Mouse (Mus musculus) limb, embryonic 11.5 days (tissue): ENCODE results near the gene Bcap31. TPM values are rescaled to one million over a fixed set of nuclear protein-coding genes. Genes with fewer than 3 reads are reported as not detected.

Source experiments
- ATAC-seq: fragments of 200-750 bp; cut with Nextera tagmentation; 2 replicates; pipeline ENCODE4 v1.8.0; 2017; ENCODE audit warnings: low read depth; ENCODE audit not compliant: insufficient number of reproducible peaks, low FRiP score, low TSS enrichment
- DNase-seq: peaks from one replicate; pipeline ENCODE4 v3.0.0-alpha.2; 2015; ENCODE audit warnings: low spot score
- H3K27ac ChIP-seq: fragments of 300-500 bp; sonication (generic); replicated peaks from 2 replicates; pipeline ENCODE4 v1.5.1; 2014; ENCODE audit warnings: low read depth, mild to moderate bottlenecking, low read length
- H3K27me3 ChIP-seq: fragments of 300-500 bp; sonication (generic); 2 replicates; pipeline ENCODE4 v1.6.1; 2014; ENCODE audit warnings: mild to moderate bottlenecking, low read length, mixed read lengths; ENCODE audit not compliant: control insufficient read depth, insufficient read depth
- H3K36me3 ChIP-seq: fragments of 300-500 bp; sonication (generic); 2 replicates; pipeline ENCODE4 v1.6.1; 2014; ENCODE audit warnings: mild to moderate bottlenecking, low read length, moderate library complexity, mixed read lengths; ENCODE audit not compliant: control insufficient read depth, insufficient read depth
- H3K4me1 ChIP-seq: fragments of 300-500 bp; sonication (generic); 2 replicates; pipeline ENCODE4 v1.6.1; 2014; ENCODE audit warnings: low read length, mixed read lengths; ENCODE audit not compliant: control insufficient read depth, insufficient read depth
- H3K4me2 ChIP-seq: fragments of 300-500 bp; sonication (generic); 2 replicates; pipeline ENCODE4 v1.6.1; 2014; ENCODE audit warnings: low read depth, mild to moderate bottlenecking, moderate library complexity; ENCODE audit not compliant: severe bottlenecking
- H3K4me3 ChIP-seq: fragments of 300-500 bp; sonication (generic); 2 replicates; pipeline ENCODE4 v1.5.1; 2014; ENCODE audit warnings: low read depth, low read length
- H3K9ac ChIP-seq: fragments of 300-500 bp; sonication (generic); 2 replicates; pipeline ENCODE4 v1.6.1; 2014; ENCODE audit warnings: mild to moderate bottlenecking, low read length
- H3K9me3 ChIP-seq: fragments of 300-500 bp; sonication (generic); 2 replicates; pipeline ENCODE4 v1.6.1; 2016; ENCODE audit warnings: low read length; ENCODE audit not compliant: control insufficient read depth
- WGBS: fragments of 180-500 bp; shearing (Covaris S2); extraction: QIAGEN DNeasy Blood & Tissue Kit; methylation state at CpG from one replicate; pipeline ENCODE4 v1.1.7; 2014; 5-methylcytosine and 5-hydroxymethylcytosine counted together
- polyA plus RNA-seq: library from polyadenylated mRNA; unstranded; fragments of >200 nt; fragmentation: Nextera tagmentation; extraction: Ambion mirVana; gene quantifications from 2 replicates; pipeline ENCODE4 v1.2.1, GENCODE M21; 2014

Bcap31 gene
- polyA plus RNA-seq, 1 experiment from 2014 or later: 164 TPM

- no peaks in the 10 kb centered on the region for H3K36me3 ChIP-seq
- 0 out of 2 replicates have a peak, but pooled peaks cover 2% of the 10 kb centered on the region for H3K27me3 ChIP-seq
- H3K27ac ChIP-seq: no peak within 1 kb of the TSS
- peak within 1 kb of the TSS; percentile 61 for H3K9ac ChIP-seq
- peak; percentile 46; the same call in 1 of the 2 replicates for ATAC-seq
- no peaks in the 10 kb centered on the region for H3K4me1 ChIP-seq
- peak within 1 kb of the TSS; percentile 66 for H3K4me2 ChIP-seq
- DNase-seq: peak; percentile 72
- 15% methylated on average over 30 of the region's 72 CpGs for WGBS
- peak within 1 kb of the TSS; percentile 47 for H3K4me3 ChIP-seq
- no peaks in the 10 kb centered on the region for H3K9me3 ChIP-seq
Observed at GRCm38 (mm10) chrX:73672879-73673618, 42.9 kb downstream of the Bcap31 start, which contains the start of gene Slc6a8. Gene Slc6a8 (plus strand): TSS chrX:73673150.

GRCm38 (mm10) chrX:73672031-73672431, 43.9 kb downstream of the Bcap31 start:
- Histone ChIP-seq H3K9me3 (no peaks in the 10 kb centered on the region), H3K27me3 (0 out of 2 replicates have a peak, but pooled peaks cover 2% of the 10 kb centered on the region), H3K4me2 (no peak overlapping the region), H3K4me3 (no peak overlapping the region), H3K4me1 (no peaks in the 10 kb centered on the region), H3K9ac (no peak overlapping the region), H3K36me3 (no peaks in the 10 kb centered on the region), H3K27ac (no peak overlapping the region)
- DNase-seq (peak; percentile 70), ATAC-seq (peak; percentile 77)
- WGBS: 66% methylated on average over 4 of the region's 4 CpGs

DNA sequence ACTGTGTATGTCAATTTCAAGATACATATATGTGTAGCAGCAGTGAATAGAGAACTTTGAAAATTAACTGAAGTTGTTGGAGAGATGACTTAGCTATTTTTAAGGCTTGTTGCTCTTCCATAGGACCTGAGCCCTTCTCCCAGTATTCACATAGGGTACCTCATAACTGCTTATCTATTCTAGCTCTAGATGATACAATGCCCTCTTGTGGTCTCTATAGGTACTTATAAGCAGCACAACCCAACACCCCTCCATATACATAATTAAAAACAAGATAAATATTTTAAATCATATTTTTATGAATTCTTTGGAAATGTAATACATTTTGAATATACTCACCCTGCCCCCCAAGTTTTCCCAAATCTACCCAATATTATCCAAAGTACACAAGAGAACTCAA, 52.8 kb downstream of the Bcap31 start:
- H3K36me3 ChIP-seq: no peaks in the 10 kb centered on the region
- H3K9me3 ChIP-seq: no peaks in the 10 kb centered on the region
- no peaks in the 10 kb centered on the region for H3K4me1 ChIP-seq
- no peak overlapping the region for H3K4me3 ChIP-seq
- H3K4me2 ChIP-seq: no peak overlapping the region
- no peak for DNase-seq
- no peak overlapping the region for H3K27ac ChIP-seq
- no peaks in the 10 kb centered on the region for H3K27me3 ChIP-seq
- ATAC-seq: no peak
- no peak overlapping the region for H3K9ac ChIP-seq

DNA sequence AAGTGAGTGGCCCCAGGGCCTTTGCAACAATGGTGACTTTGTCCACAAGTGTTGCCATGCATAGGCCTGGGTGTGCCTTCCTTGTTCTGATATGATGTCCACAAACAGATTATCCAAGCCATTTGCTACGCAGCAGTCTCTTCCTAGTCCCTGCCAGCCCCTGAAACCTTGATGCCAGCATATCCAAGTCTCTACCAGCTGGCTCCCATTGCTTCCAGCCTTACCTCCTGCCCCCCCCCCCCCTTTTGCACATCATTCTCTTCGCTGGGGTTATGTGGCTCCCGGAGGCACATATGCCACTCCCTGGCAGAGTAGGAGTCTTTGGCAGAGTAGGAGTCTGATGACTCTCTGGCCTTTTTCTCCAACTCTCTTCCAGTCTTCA, 55.7 kb downstream of the Bcap31 start:
- DNase-seq (no peak), ATAC-seq (no peak)
- no peak overlapping the region for H3K27ac ChIP-seq
- no peaks in the 10 kb centered on the region for H3K36me3 ChIP-seq
- peak overlapping the region; percentile 43; the same call in 1 of the 2 replicates for H3K9ac ChIP-seq
- no peaks in the 10 kb centered on the region for H3K27me3 ChIP-seq
- peak overlapping the region; percentile 70 for H3K4me2 ChIP-seq
- 65% methylated on average over 3 of the region's 3 CpGs for whole genome bisulfite sequencing
- no peaks in the 10 kb centered on the region for H3K4me1 ChIP-seq
- peak overlapping the region; percentile 39; the same call in 1 of the 2 replicates for H3K4me3 ChIP-seq
- no peaks in the 10 kb centered on the region for H3K9me3 ChIP-seq

GRCm38 (mm10) chrX:73659575-73660283, 56.2 kb downstream of the Bcap31 start, which contains the start of gene Pnck:
Gene Pnck (minus strand): TSS chrX:73660117.
- Histone ChIP-seq H3K4me2 (peak within 1 kb of the TSS; percentile 70), H3K27me3 (no peaks in the 10 kb centered on the region), H3K36me3 (no peaks in the 10 kb centered on the region), H3K4me1 (no peaks in the 10 kb centered on the region), H3K9me3 (no peaks in the 10 kb centered on the region), H3K9ac (peak within 1 kb of the TSS; percentile 43; the same call in 1 of the 2 replicates), H3K27ac (no peak within 1 kb of the TSS), H3K4me3 (peak within 1 kb of the TSS; percentile 39)
- peak; percentile 55 for DNase-seq
- WGBS: 19% methylated on average over 48 of the region's 57 CpGs
- ATAC-seq: peak; percentile 34

DNA sequence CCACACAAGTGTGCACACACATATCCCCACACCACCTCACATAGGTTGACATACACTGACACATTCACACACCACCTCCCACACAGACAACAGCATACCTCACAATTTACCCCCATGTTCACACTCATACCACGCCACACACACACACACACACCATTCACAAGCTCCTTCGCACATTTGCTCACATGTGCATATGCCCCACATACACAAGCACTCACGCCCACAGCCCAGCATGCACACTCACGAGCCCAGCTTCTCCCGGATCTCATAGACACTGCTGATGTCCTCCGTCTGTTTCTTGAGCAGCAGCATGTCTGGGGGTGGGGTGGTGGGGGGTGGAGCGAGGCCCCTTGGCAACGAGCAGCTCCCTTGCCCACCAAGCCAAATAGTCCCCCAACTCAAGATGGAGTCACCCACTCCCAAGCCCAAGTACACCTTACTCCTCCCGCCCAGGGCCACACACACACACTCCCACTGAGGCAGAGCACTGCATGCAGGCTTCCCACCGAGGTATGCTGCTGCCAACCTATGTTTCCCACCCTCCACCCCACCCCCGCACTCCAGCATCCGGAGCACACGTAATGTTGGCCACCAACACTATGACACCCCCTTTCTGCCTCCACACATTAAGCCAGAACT, 56.9 kb downstream of the Bcap31 start:
- no peak for DNase-seq
- Histone ChIP-seq H3K9ac (no peak overlapping the region; the same call in 1 of the 2 replicates), H3K4me3 (peak overlapping the region; percentile 39; the same call in 1 of the 2 replicates), H3K36me3 (no peaks in the 10 kb centered on the region), H3K4me2 (peak overlapping the region; percentile 70), H3K27me3 (no peaks in the 10 kb centered on the region), H3K9me3 (no peaks in the 10 kb centered on the region), H3K4me1 (no peaks in the 10 kb centered on the region), H3K27ac (no peak overlapping the region)
- ATAC-seq: peak; percentile 36; the same call in 1 of the 2 replicates
- WGBS: 65% methylated on average over 13 of the region's 13 CpGs

GRCm38 (mm10) chrX:73658391-73658790, 57.6 kb downstream of the Bcap31 start:
- no peak overlapping the region for H3K4me2 ChIP-seq
- WGBS: 54% methylated on average over 6 of the region's 7 CpGs
- no peak for DNase-seq
- no peaks in the 10 kb centered on the region for H3K36me3 ChIP-seq
- no peak overlapping the region for H3K27ac ChIP-seq
- no peak overlapping the region for H3K9ac ChIP-seq
- H3K4me1 ChIP-seq: no peaks in the 10 kb centered on the region
- no peak for ATAC-seq
- H3K9me3 ChIP-seq: no peaks in the 10 kb centered on the region
- no peak overlapping the region for H3K4me3 ChIP-seq
- no peaks in the 10 kb centered on the region for H3K27me3 ChIP-seq

DNA sequence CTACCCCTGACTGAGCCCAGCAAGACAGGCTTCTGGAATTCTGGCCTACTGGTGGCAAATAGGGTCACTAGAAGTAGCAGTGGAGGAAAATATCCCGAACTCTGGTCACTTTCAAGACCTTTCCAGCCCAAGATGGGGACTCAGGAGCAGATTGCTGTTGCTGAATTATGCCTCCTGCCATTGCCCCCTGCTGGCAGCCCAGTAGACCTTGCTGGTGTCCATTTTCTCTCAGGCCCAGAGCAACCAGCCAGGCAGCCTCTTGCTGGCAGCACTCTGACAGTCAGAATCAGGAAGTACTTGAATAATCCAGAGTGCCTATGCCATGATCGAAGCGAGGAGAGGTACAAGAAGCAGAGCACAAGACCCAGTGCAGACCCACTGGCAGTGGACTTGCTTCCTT, 60.4 kb downstream of the Bcap31 start:
- Histone ChIP-seq H3K9me3 (no peaks in the 10 kb centered on the region), H3K36me3 (no peaks in the 10 kb centered on the region), H3K27me3 (no peaks in the 10 kb centered on the region), H3K27ac (no peak overlapping the region), H3K4me1 (no peaks in the 10 kb centered on the region), H3K4me3 (no peak overlapping the region), H3K9ac (no peak overlapping the region), H3K4me2 (no peak overlapping the region)
- ATAC-seq (no peak), DNase-seq (no peak)
- WGBS: 64% methylated on average over 3 of the region's 3 CpGs
